Mouse (Mus musculus) testis, postnatal 10 days (tissue): ENCODE measurements at regions not wholly inside any gene's neighbourhood (a gene's known extent, or its start where the extent isn't known, plus 50 kb on each side); places are given as distances from the start of the nearest gene placed in this dataset.

Experiments used
- DNase-seq: peaks from one replicate; pipeline ENCODE4 v3.0.0; 2021; ENCODE audit warnings: low spot score

- DNase-seq: peak; percentile 41
Measured at GRCm38 (mm10) chr1:31808074-31808473, 364.4 kb upstream of the Khdrbs2 start.
